Mouse (Mus musculus): Measurements from ENCODE around the gene Hes6. TPM values are rescaled to one million over a fixed set of nuclear protein-coding genes. Genes with fewer than 3 reads are reported as not detected.

Hes6 gene
- total RNA-seq (2023), result 10 to 100 TPM; 34.4 to 37.5 TPM

DNA sequence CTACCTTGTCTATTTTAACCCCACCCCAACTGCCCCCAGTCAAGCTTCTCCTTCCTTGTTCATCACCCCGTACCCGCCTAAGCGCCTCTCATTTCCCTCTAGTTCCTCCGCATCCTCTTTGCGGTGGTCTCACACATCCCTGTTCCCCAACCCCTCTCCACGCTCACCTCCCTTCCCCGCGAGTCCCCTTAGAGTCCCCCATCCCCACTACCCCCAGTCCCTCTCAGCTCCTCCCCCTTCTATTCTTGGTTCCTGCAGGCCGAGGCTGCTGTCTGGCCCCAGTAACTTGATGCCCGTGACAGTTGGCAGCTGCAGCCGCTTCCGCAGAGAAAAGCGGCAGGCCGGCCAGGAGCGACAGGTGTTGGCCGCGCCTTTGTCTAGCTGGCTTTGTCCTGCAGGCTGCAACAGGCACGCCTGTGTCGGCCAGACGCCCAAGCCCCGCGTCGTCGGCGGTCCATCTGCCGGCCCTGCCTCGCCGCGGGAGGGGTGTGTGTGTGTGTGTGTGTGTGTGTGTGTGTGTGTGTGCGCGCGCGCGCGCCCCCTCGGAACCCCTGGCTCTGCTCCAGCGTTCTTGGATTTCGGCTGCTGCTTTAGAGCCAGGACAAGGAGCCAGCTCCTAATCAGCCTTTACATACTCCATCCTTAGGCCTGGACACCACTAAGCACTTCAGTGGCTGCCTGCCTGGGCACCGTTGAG lies at the start of gene Hes6:
Gene Hes6 (minus strand): TSS at position 141 of the 697 bp plus-strand sequence.

DNA sequence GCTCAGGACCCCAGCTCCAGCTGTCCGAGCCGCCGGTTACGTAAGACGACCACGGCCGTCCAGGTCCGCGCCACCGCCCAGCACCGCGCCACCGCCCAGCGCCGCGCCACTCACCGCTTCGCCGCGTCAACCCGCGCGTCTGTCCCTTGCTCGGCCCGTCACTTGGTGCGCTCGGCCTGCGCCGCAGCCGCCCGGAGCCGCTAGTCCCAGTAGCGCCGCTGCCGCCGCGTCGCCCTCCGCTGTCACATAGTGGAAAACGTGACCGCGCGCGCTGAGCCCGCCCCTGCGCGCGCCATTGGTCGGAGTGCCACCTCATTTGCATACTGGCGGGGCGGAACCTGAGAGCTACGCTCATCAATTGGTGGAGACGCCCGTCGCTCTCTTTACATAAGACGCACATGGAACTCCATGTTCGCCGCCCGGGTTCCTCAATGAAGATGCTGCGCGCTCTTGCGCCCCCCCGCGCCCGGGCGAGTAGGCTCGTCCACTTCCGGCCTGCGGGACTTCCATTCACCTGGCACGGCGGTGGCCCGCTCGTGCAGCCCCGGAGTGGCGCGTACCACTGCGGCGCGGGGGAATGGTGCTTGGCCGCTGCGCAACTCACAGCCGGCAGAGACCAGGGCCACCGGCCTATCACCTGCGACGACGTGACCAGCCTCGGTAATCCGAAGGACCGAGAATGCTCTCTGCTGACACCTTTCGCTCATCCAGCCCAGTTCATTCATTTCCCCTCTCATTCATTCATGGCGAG lies 45.4 kb upstream of the Hes6 start, which contains the start of gene Per2:
Gene Per2 (minus strand): TSS at position 266 of the 751 bp plus-strand sequence.

DNA sequence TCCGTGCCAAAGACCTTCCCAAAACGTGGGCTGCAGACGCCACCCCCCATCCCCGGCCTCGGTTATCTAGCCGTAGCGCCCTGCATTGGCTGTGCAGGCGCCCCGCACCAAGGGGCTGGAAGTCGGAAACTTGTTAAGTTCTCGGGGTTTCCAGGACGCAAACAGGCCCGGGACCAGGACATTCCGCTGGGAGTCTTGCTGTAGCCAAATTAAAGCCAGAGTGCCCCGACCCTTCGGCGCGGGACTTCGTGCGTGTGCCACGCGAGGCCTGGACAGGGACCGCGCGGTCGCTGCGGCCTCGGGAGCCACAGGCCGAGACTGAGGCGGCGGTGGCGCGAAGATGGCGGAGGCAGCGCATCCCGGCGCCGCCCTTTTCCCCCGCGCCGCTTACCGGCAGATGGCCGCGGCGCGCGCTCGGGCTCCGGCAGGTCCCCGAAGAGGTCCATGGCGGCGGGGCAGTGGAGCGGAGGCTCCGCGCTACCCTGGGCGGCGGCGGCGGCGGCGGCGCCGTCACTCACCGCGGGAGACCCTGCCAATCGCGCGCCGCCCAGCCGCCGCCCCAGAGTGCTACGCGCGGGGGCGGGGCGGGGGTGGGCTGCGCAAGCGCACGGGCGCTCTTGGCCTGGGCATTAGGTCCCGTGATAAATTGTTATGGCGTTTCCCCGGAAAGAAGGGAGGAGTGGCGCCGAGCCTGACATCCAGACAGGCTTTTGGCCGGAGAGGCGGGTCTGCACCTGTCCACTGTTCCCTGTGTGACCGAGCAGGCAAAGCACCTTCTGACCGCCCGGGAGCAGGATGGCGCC lies 15.4 kb downstream of the Hes6 start, which contains the start of gene Ilkap:
Gene Ilkap (minus strand): TSS at position 556 of the 803 bp plus-strand sequence.

DNA sequence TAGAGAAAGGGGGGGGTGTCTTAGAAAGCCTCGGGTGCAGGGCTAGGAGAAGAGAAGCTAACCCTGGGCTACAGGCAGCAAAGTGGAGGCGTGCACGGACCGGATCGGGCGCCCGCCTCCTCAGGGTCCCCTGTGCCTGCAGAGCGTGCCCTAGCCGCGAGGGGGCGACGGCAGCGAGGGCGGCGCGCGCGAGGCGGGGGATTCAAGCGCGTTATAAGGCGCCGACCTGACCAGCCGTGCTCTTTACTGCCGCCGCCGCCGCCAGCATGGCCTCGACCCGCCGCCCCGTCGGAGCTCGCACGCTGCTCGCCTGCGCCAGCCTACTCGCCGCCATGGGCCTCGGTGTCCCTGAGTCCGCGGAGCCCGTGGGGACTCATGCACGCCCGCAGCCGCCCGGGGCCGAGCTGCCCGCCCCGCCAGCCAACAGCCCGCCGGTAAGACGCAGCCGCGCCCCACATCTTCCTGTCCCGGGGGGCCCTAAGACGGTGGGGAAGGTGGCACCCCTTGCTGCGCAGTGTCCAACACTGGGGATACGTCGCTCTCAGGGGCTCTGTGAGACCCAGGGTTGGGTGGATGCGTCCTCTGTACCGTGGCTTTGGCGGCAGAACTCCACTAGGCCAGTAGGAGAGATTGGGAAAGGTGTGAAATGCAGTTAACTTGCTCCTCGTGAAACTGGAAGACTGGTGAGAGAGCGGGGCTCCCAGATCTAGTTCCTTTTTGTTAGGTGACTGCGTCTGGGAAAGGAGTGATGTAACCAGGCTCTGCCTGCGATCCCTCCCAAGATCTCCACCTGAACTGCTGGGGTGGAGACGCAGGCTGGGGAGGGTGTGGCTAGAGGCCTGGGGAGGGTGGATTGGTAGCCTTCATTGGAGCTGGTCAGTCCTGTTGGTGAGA lies 47.4 kb downstream of the Hes6 start, which contains the start of gene Erfe:
Gene Erfe (plus strand): TSS at position 216 of the 894 bp plus-strand sequence.

Other genes starting within 250 kb of the Hes6 start
- 10 to 100 TPM; 24.1 to 29.0 TPM for gene Ramp1, start 234.2 kb downstream of the Hes6 start, total RNA-seq (2023)
- 10 to 100 TPM; 59.3 to 62.2 TPM for gene Ube2f, start 163.7 kb downstream of the Hes6 start, total RNA-seq (2023)
- 10 to 100 TPM; 25.1 to 25.7 TPM for gene Scly, start 115.7 kb downstream of the Hes6 start, total RNA-seq (2023)
- gene Espnl, start 92.0 kb downstream of the Hes6 start, total RNA-seq (2023), result under 1 TPM; 0.23 to 0.27 TPM
- not detected for gene Klhl30, start 63.0 kb downstream of the Hes6 start, total RNA-seq (2023)
- not detected for gene Erfe, start 47.6 kb downstream of the Hes6 start, total RNA-seq (2023)
- gene Ilkap, start 15.2 kb downstream of the Hes6 start, total RNA-seq (2023), result 100 to 1,000 TPM; 121 to 128 TPM
- gene Per2, start 45.3 kb upstream of the Hes6 start, total RNA-seq (2023), result 10 to 100 TPM in 1 of 2 experiments, 1 to 10 TPM in 1; 8.0 to 13.3 TPM
- gene Traf3ip1, start 80.6 kb upstream of the Hes6 start, total RNA-seq (2023), result 1 to 10 TPM; 6.8 to 9.5 TPM
- 10 to 100 TPM in 1 of 2 experiments, 1 to 10 TPM in 1; 8.8 to 10.3 TPM for gene Asb1, start 126.5 kb upstream of the Hes6 start, total RNA-seq (2023)